Mouse (Mus musculus) erythroid progenitor cell, adult 5-6 weeks (primary cell): Measurements from ENCODE around the gene Prss53. TPM values are rescaled to one million over a fixed set of nuclear protein-coding genes. Genes with fewer than 3 reads are reported as not detected.
"Not testable (repeated sequence)": the region's sequence is repeated elsewhere in the genome, so short reads cannot be mapped to it uniquely, and the experiment has no call there.

Experiments used
- ATAC-seq: replicated peaks from 2 replicates; pipeline ENCODE4 v1.8.0; 2016; ENCODE audit warnings: moderate number of reproducible peaks, mild to moderate bottlenecking, moderate TSS enrichment, inconsistent platforms; ENCODE audit not compliant: poor library complexity, low FRiP score, severe bottlenecking
- total RNA-seq, 2 experiments: library from RNA; stranded (forward) in 1 of 2; stranded (reverse) in 1 of 2; fragments of 150-400 nt in 1 of 2; fragments of 186-747, 209-891 nt in 1 of 2; gene quantifications; 2 replicates each; pipeline versions ENCODE4 v1.2.3 to v1.2.4; 2015 to 2017; ENCODE audit warnings: low replicate concordance in 2 of 2

Prss53 gene
- total RNA-seq, 2 experiments from 2014 or later, result not detected

DNA sequence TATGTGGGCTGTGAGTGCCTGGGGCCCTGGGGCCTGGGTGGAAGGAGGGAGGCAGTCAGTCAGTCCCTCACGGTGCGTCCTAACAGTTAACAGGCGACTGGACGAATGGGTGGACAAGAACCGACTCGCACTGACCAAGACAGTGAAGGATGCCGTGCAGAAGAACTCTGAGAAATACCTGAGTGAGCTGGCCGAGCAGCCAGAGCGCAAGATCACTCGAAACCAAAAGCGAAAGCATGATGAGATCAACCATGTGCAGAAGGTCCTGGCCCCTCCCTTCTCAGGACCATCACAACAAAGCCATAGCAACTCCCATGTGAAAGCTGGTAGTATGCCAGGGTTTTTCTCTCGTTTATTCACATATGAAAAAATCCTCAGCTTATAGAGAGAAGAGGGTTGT lies 24.5 kb upstream of the Prss53 start:
- ATAC-seq, result no peak

- ATAC-seq, result no peak
Observed at GRCm38 (mm10) chr7:127912938-127913337, 22.2 kb upstream of the Prss53 start.

DNA sequence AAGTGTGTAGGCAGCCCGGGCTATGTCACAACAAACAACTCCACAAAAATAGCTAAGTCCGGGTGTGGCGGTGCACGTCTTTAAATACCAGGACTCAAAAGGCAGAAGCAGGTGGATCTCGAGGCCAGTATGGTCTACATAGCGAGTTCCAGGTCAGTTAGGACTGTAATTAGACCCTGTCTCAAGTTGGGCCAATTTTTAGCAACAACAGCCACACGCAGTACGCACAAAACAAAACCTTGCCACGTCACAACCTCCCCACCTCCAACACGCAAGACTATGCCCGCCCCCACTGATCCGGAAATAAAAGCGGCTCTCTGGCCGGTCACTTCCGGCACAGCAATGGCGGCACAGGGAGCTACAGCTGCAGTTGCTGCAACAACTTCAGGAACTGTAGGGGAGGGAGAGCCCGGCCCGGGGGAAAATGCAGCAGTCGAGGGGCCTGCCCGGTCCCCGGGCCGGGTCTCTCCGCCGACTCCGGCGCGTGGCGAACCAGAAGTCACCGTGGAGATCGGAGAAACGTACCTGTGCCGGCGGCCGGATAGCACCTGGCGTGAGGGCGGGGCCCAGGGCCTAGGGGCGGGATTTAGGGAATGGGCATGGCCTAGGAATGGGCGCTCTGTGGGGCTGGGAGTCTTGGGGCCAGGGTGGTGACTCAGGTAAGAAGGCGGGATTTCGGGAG lies 21.6 kb upstream of the Prss53 start, which contains the start of gene Kat8:
Kat8 (plus strand) TSS at position 327 of the 682 bp plus-strand sequence.
- ATAC-seq, result peak; percentile 98

DNA sequence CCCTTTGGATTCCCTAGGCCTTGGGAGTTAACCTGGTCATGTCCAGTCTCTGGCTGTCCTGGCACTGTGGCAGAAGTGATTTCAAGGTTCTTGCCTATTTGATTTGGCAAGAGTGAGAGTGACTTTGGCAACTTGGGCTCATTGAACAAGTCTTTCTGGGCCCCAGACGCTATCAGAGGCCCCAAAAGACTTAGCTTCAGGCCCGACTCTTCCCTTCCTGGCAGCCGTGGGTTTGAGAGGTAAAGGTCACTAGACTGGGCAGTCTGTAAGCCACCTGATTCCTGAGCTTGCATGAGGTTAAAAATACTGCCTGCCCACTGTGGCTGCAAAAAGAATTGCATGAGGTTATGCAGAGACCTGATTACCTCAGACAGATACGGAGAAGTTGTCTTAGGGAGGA lies 17.9 kb upstream of the Prss53 start:
- ATAC-seq, result no peak

GRCm38 (mm10) chr7:127907939-127908338 lies 17.2 kb upstream of the Prss53 start:
- ATAC-seq, result no peak

DNA sequence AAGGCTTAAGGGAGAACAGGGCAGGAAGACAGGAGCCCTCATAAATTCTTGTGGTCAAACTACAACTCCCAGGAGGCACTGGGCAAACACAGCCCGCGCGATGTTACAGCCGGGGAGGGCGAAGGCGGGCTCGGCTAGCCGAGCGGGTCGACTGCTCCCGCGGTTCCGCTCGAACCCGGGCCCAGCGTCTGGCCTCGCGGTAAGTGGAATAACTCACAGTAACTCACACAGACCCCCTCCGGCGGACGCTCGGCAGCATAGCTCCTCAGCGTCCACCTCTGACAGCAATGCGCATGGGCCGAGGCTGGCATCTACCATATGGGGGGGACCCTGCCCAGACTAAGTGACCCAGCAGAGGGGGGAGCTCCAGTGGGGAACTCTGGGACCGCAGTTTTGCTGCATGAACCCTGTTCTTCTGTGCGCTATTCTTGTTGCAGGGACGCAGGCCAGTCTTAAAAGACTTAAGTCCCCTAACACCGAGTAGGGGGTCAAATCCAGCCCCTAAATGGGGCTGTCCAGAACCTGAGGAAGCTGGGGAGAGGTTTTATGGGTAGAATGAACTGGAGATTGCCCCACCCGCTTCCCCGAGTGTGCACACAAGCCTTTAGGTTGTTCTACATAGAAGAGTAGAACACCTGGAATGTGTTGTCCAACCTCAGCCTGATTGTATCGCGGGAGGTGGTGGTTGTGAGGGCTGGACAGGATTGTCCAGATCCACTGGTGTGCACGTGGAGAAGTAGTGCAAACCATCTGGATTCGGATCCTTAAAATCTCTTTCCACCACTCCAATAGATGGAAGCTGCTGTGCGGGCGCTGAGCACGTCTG lies 13.4 kb upstream of the Prss53 start, which contains the start of gene Bckdk:
Bckdk (plus strand) TSS at position 112 of the 826 bp plus-strand sequence.
- ATAC-seq, result peak; percentile 93

DNA sequence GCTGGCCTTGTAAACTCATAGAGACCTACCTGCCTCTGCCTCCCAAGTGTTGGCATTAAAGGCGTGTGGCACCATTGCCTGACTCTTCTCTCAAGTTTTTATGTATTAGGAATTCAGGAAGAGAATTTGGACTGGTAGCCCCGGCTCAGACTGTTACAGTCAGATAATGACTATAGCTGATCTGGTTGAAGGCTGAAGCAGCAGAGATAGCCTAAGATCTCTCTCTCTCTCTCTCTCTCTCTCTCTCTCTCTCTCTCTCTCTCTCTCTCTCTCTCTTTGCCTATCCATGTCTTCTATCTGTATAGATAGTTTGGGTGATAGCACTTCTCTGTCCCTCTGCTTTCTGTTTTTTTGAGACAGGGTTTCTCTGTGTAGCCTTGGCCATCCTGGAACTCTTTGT lies 11.0 kb upstream of the Prss53 start:
- no peak for ATAC-seq

- no peak for ATAC-seq
Observed at GRCm38 (mm10) chr7:127899997-127900396, 9.2 kb upstream of the Prss53 start.

DNA sequence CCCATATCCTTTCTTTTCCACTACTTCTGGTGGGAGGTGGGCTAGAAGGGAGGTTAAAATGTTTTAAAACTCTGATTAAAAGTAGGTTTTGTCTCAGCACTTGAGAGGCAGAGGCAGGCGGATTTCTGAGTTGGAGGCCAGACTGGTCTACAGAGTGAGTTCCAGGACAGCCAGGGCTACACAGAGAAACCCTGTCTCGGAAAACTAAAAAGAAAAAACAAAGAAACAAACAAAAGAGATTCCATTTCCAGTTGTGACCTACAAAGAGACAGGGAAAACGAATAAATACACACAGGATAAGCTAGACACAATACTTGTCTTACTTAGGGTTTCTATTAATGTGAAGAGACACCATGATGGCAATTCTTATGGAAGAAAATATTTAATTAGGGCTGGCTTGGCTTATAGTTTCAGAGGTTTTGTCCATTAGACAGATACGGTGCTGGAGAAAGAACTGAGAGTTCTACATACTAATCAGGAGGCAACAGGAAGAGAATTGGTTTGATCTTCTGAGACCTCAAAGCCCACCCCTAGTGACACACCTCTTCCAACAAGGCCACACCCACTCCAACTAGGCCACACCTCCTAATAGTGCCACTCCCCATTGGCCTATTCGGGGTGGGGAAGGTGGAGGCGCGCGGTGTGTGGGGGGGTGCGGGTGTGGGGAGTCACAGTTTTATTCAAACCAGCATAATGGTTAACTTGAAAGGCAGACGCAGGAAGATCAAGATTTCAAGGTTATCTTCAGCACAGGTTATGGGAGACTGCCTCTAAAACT lies 7.6 kb upstream of the Prss53 start:
- no peak for ATAC-seq

- no peak for ATAC-seq
Observed at GRCm38 (mm10) chr7:127897542-127897941, 6.8 kb upstream of the Prss53 start.

DNA sequence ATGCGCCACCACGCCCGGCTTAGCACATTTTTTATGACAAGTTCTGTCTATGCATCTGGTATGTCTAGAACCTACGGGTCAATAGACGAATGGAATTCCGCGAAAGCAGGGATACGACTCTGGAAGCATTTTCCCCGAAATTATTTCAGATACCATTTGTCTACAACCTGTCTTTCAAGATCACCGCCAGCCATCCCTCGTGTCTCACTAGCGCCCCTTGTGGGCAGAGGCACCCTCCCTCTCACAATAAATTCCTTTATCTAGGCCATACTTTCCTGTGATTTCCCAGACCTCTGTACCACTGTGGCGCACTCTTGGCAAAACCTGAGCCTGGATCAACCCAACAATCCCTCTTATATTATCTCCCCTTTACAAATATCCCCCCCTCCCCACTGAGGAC lies 5.6 kb upstream of the Prss53 start:
- peak; percentile 50 for ATAC-seq

DNA sequence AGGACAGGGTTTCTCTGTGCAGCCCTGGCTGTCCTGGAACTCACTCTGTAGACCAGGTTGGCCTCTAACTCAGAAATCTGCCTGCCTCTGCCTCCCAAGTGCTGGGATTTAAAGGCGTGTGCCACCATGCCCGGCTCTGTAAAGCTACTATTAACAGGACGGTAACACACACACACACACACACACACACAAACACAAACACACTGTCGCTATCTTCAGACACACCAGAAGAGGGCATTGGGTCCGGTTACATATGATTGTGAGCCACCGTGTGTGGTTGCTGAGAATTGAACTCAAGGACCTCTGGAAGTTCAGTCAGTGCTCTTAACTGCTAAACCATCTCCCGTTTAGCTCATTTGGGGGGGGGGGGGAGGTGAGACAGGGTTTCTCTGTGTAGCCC lies 5.1 kb upstream of the Prss53 start:
- ATAC-seq, result not testable (repeated sequence)

DNA sequence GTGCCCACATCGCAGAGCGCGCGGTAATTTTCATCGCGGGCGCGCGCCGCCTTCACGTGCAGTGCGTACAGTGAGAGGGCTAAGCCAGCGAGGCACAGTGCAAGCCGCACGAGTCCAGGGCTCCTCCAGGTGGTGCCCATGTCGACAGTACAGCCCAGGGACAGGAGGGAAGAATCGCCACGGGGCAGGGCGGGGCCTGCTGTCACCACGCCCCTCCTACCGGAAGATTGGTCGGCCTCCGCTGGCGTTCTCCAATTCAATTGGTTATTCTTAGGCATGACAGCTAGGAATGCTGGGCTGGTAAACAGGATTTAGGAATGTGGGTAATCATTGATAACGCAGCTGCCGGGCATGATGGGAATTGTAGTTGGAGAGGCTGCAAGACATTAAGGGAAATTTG lies 4.7 kb upstream of the Prss53 start, which contains the start of the genes Gm21974 and Vkorc1:
Gm21974 (minus strand) TSS at position 13 of the 400 bp plus-strand sequence.
Vkorc1 (minus strand) TSS at position 176 of the 400 bp plus-strand sequence.
- ATAC-seq, result peak; percentile 96

- no peak for ATAC-seq
Observed at GRCm38 (mm10) chr7:127894480-127894879, 3.7 kb upstream of the Prss53 start.

- no peak for ATAC-seq
Observed at GRCm38 (mm10) chr7:127888821-127889220, 1.9 kb downstream of the Prss53 start.

GRCm38 (mm10) chr7:127887781-127888180 lies 3.0 kb downstream of the Prss53 start:
- no peak for ATAC-seq

- no peak for ATAC-seq
Observed at GRCm38 (mm10) chr7:127887191-127887590, 3.6 kb downstream of the Prss53 start.

- no peak for ATAC-seq
Observed at GRCm38 (mm10) chr7:127886551-127886950, 4.2 kb downstream of the Prss53 start.

- no peak for ATAC-seq
Observed at GRCm38 (mm10) chr7:127885951-127886350, 4.8 kb downstream of the Prss53 start.

GRCm38 (mm10) chr7:127880431-127880830 lies 10.3 kb downstream of the Prss53 start:
- ATAC-seq, result no peak
